Mouse (Mus musculus) thymus, postnatal 0 days (tissue): ENCODE measurements around the gene Gatad1. TPM values are rescaled to one million over a fixed set of nuclear protein-coding genes. Genes with fewer than 3 reads are reported as not detected.
"Not testable (repeated sequence)": the region's sequence is repeated elsewhere in the genome, so short reads cannot be mapped to it uniquely, and the experiment has no call there.

Experiments
- DNase-seq: peaks from one replicate; pipeline ENCODE4 v3.0.0-alpha.2; 2015; ENCODE audit warnings: low spot score
- microRNA-seq: library from miRNA; unstranded; fragments of <30 nt; microRNA quantifications from one replicate; pipeline ENCODE4, GENCODE M21; 2016; ENCODE audit warnings: borderline number of aligned reads
- polyA plus RNA-seq: library from polyadenylated mRNA; unstranded; fragments of >200 nt; fragmentation: Nextera tagmentation; extraction: Ambion mirVana; gene quantifications from 2 replicates; pipeline ENCODE4 v1.2.1, GENCODE M21; 2015

Gene Gatad1
- polyA plus RNA-seq, 1 experiment from 2014 or later, result 53.5 TPM

DNA sequence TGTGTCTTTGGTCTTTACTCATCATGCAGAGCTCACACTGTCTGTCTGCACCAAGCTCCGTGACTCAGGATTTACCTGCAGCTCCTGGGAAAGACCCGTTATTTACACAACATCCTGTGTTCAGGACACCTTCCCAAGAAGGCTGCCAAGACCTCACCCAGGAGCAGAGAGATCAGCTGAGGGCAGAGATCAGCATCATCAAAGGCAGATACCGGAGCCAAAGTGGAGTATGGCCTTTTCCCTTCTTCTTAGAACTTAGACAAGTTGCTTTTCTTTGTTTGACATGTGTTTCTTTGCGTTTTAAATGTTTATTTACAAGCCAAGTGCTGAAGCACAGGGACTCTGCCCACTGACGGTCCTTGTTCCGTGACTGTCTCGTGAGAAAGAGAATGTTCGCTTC is 21.7 kb downstream of the Gatad1 start:
- DNase-seq, result no peak

DNA sequence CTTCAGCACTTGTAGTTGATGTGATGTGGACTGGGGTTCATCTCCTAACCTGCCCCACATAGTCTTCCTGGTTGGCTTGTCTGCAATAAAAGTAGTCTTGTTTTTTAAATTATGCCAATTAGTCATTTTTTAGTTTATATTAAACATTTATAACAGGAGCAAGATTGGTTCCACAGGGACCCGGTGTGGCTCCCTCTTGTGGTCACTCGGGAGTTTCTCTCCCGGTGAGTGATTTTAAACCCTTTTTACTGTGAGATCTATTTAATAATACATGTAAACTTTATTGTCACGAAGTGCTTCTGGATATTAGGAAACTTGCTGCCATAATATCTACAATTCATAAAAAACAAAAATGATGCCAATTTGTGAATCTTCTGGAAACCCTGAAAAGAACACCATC is 23.0 kb downstream of the Gatad1 start:
- no peak for DNase-seq

DNA sequence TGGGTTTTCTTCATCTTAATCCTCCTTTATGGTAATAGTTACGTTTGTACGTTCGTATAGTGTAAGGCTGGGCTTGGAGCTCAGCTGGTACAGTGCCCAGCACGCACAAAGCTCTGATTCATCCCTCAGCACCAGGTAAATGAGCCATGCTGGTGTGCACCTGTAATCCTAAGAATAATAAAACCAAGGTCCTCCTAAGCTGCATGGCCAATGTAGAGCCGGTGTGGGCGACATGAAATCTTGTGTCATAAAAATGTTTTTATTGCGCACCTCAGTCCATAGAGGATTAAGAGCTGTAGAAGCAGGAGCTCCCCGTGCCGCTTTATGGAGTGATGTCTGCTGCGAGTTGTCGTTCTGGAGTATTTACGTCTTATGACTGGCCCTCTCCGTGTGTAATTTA is 23.7 kb downstream of the Gatad1 start:
- DNase-seq, result no peak

DNA sequence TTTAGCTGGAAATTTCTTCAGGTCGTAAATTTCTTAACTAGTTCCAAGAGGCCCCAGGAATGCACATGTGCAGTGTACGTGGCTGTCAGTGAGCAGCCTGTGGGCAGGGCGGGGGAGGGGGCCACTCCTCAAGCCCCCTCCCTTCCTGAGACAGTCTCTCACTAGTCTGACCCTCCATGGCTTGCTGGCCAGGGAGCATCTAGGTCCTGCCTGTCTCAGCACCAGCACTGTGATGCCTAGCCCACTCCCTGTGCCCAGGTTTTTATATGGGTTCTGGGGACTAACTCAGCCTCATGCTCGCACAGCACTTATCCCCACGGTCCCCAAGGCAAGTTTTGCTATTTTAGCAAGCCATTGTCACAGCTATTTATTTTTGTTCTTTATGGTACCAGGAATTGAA is 24.7 kb downstream of the Gatad1 start:
- no peak for DNase-seq

DNA sequence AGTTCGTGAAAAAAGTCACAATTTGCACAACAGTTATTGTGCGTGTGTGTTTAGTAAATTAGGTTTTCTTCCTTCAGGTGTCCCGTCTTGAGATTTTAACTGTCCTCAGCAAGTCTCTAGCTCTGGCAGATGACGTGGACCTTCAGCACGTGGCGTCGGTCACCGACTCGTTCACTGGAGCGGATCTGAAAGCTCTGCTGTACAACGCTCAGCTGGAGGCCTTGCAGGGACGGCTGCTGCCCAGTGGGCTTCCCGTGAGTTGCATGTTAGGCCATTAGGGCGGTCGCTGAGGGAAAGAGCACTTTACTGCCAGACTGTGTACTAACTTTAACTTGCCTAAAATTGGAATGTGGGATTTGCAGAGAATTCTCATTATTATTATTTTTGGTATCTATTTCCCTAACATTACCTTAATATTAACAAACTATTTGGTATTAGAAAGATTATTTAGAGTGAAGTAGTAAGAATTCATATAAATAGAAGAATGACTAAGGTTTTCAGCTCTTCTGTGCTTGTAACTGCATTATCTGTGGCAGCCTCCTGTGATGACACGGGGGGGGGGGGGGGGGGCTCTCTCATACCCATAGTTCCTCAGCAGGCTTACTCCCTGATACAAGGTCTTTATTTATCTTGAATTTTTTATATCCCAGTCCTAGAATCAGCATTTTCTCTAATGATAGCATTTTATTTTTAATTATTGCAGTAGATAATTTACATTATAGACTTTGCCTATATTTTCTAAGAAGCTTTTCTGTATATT is 25.3 kb downstream of the Gatad1 start:
- no peak for DNase-seq

DNA sequence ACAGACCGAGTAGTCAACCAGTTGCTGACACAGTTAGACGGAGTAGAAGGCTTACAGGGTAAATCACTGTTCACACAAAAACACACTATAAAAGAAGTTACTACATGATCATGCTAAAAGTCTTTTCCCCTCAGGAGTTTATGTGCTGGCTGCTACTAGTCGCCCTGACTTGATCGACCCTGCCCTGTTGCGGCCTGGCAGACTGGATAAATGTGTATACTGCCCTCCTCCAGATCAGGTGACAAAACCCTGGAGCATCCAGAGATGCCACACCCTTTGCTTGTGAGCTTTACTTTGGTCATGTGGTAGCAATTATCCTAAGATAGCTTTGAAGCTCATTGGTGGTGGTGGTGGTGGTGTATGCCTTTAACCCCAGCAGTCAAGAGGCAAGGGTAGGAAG is 26.9 kb downstream of the Gatad1 start:
- no peak for DNase-seq

DNA sequence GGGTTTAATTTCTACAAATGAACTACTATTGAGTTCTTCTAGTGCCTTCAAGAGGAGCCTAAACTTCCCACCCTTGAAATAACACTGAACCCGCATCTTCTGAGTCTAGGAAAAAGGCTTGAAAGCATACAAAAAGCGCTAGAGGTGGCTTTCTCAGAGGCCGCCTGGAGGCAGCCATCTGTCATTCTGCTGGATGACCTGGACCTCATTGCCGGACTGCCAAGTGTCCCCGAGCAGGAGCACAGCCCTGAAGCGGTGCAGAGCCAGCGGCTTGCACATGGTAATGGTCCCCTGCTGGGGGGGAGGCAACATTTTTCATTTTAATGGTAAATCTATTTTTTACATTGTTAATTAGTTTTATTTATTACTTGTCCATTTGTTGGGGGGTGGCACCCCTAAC is 36.5 kb downstream of the Gatad1 start:
- no peak for DNase-seq

DNA sequence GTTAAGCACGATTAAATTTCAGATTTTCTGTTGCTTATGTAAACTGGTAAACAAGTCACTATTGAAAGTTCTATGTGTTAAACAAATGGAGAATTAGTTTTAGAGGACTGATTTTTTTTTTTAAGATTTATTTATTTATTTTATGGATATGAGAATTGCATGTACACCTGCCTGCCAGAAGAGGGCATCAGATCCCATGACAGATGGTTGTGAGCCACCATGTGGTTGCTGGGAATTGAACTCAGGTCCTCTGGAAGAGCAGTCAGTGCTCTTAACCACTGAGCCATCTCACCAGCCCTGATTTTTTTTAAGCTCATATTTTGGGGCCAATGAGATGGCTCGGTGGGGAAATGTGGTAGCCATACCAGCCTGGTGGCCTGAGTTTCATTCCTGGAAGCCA is 45.1 kb downstream of the Gatad1 start:
- not testable (repeated sequence) for DNase-seq

DNA sequence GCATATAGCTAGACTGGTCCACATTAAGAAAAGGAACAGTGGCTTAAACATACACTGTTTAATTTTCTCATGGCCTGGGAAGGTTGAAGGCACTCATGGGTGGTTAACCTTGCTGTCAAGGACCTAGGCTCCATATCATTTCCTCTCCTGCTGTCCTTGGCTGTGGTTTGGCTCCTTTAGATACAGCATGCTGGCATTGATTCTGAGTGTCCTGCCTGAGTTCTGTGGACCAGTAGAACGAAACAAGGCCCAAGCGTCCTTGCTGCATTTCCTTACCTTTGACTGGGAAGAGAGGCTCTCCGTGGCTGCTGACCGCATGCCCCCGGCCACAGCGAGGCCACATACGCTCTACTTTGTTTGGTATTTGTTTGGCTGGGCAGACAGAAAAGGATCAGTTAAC is 47.7 kb downstream of the Gatad1 start:
- no peak for DNase-seq

DNA sequence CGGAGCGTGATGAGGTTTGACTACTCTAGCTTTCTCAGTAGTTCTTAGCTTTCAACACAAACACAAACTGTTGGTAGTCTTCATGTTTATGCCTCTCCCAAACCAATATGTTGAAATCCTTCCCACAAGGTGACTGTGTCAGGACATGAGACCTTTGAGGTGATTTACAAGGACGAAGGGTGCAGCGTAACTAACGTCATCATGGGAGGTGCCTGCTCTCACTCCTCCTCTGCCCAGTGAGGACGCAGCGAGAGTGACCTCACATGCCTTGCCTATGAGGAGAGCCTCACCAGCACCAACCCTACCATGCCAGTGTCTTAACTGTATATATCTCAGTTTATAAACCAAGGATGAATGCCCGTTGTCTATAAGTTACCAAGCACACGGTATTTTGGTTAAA is 49.9 kb downstream of the Gatad1 start:
- no peak for DNase-seq

DNA sequence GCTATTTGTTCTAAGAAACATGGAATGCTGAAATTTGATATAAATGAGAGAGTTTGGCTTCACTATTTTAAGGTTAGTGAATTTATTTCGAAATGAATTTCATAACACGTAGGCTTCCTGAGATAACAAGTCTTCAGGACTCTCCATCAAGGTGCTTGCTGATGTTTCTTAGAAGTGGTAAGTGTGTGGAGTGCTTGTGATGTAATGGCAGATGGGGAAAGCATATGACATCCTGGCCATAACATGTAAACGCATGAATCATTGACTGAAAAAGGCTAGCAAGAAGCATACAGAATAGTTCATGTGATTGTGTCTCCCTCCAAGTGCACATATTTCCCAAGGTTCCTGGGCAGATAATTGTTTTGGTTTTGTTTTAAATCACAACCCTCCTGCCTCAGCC is 56.2 kb downstream of the Gatad1 start:
- no peak for DNase-seq

DNA sequence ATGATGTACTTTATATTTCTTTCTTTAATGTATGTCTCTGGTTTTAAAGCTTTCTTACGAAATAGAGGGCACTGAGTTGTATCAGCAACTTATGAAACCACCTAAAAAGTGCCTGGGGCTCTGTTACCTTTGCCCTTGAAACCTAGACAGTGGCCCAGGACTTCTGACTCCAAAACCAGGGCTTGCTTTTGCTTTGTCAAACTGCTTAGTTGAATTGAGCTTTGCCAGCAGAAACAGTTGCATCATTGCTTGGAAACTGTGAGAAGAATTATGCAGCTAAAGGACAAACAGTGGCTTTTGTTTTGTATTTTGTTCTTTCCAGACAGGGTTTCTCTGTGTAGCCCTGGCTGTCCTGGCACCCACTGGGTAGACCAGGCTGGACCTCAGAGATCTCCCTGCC is 56.7 kb downstream of the Gatad1 start:
- DNase-seq, result no peak

DNA sequence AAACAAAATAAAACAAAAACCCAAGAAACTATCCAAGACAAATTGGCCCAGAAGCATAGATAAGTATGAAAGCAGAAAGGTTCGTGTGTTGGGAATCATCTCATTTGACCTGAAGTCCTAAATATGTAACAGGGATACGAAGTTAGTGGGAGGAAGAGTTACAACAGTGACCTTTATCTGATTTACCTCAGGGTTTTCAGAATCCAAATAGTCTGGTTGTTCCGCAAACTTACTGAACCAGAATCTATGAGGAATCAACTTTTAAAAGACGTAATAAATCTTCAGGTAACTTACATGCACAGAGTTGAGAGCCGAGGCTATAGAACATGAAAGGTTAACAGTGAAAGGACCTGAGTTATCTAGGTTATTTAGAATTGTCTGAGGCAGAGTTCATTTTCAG is 58.2 kb downstream of the Gatad1 start:
- no peak for DNase-seq

DNA sequence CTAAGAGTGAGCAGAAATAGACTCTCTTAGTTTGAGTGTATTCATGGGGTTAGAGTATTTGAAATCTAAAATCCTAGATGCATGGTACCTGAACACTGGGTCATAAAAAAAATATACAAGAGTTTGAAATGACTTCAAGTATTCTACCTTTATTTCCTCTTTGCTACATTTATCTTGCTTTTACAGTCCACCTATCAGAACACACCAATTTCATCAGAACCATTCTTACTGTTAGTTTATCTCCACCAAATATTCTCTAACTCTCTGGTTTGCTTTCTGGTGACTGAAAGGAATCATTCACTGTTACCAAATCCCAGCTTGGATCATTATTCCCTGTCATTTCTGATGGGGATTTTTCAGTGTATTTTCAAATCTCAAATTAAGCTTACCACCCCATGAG is 59.8 kb downstream of the Gatad1 start:
- DNase-seq, result no peak

DNA sequence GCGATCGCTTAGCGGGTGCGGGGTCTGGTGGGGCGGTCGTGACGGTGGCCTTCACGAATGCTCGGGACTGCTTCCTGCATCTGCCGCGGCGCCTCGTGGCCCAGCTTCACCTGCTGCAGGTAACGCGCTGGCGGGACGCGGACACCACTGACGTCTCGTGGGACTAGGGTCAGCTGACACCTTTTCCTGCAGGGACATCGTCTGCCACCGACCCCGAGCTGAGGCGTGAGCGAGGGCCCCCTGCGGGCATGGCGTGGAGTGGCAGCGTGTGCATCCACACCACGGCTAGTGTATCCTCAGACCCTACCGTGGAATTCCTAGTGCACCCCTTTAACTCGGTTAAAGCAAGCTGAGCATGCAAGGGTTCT is 60.6 kb downstream of the Gatad1 start, which contains the start of gene Rbm48:
Rbm48 (minus strand) TSS at position 187 of the 368 bp plus-strand sequence.
- peak; percentile 78 for DNase-seq

DNA sequence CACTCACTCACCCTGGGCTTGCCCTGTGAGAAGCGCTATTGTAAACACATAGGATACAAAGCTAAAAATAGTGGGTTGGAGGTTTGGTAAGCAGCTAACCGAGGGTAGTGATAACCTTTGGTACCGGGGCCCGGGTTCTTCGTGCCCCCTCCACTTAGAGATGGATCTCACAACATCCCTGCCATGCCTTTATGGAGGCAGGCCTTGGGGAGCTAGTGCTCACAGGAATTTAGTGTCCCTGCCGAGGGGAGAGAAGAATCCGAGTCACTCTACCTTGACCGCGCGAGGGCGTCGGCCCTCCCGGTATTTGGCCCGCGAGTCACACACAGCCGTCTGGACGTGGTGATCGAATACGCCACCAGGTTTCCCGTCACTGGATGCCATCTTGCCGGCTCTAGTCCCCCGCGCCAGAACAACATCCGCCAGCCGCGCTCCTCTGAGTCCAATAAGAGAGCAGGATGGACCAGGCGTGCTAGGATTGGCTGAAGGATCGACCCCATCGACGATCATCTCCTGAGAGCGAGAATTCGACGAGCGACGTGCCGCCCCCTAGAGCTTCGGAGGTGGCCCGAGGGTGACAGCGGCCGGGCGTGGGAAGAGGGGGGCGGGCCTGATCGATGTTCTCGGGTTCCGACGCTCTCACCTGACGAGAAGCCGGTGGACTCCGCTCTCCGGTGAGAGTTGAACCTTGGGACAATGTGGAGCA is 61.1 kb downstream of the Gatad1 start, which contains the start of gene Pex1:
Pex1 (plus strand) TSS at position 374 of the 706 bp plus-strand sequence.
- peak; percentile 98 for DNase-seq

Small RNA genes within 50 kb of the gene (microRNA-seq; reads per million reads assigned to microRNA genes)
- not detected for gene Gm22926
- not detected for gene Gm26238

Other genes starting within 250 kb of the Gatad1 start
- gene Fam133b, start 113.4 kb downstream of the Gatad1 start, polyA plus RNA-seq, result 37.8 and 40.9 TPM in 2 replicates
- 0.93 and 2.3 TPM in 2 replicates for gene 1700109H08Rik, start 85.6 kb downstream of the Gatad1 start, polyA plus RNA-seq
- 10.1 and 17.3 TPM in 2 replicates for gene Pex1, start 61.1 kb downstream of the Gatad1 start, polyA plus RNA-seq
- gene Rbm48, start 60.6 kb downstream of the Gatad1 start, polyA plus RNA-seq, result 16.4 and 18.6 TPM in 2 replicates
- not detected in 2 replicates for gene Tmbim7, start 6.0 kb downstream of the Gatad1 start, polyA plus RNA-seq
- gene Ankib1, start 145.7 kb upstream of the Gatad1 start, polyA plus RNA-seq, result 9.5 and 11.1 TPM in 2 replicates
- gene Krit1, start 146.0 kb upstream of the Gatad1 start, polyA plus RNA-seq, result 48.7 and 60.6 TPM in 2 replicates
- 0.04 and 0.06 TPM in 2 replicates for gene Lrrd1, start 188.0 kb upstream of the Gatad1 start, polyA plus RNA-seq
- gene Mterf1a, start 236.7 kb upstream of the Gatad1 start, polyA plus RNA-seq, result 14.0 and 15.4 TPM in 2 replicates